Mouse (Mus musculus) hindbrain, embryonic 13.5 days (tissue): ENCODE measurements around the gene Ift46. TPM values are rescaled to one million over a fixed set of nuclear protein-coding genes. Genes with fewer than 3 reads are reported as not detected.
A peak's percentile ranks its signal among the peaks of the same experiment; 100 is the strongest.

Source experiments
- ATAC-seq: fragments of 200-750 bp; cut with Nextera tagmentation; 2 replicates; pipeline ENCODE4 v1.8.0; 2017; ENCODE audit warnings: moderate TSS enrichment; ENCODE audit not compliant: low FRiP score
- H3K27ac ChIP-seq: fragments of 300-500 bp; sonication (generic); 2 replicates; pipeline ENCODE4 v1.5.1; 2015; ENCODE audit warnings: inconsistent platforms, mild to moderate bottlenecking, moderate library complexity
- H3K27me3 ChIP-seq: fragments of 300-500 bp; sonication (generic); 2 replicates; pipeline ENCODE4 v1.6.1; 2015; ENCODE audit warnings: mild to moderate bottlenecking, inconsistent platforms
- H3K36me3 ChIP-seq: fragments of 300-500 bp; sonication (generic); 2 replicates; pipeline ENCODE4 v1.6.1; 2015; ENCODE audit warnings: mild to moderate bottlenecking, inconsistent platforms
- H3K4me1 ChIP-seq: fragments of 300-500 bp; sonication (generic); replicated peaks from 2 replicates; pipeline ENCODE4 v1.6.1; 2015; ENCODE audit warnings: inconsistent platforms
- H3K4me2 ChIP-seq: fragments of 300-500 bp; sonication (generic); 2 replicates; pipeline ENCODE4 v1.6.1; 2015; ENCODE audit warnings: inconsistent platforms, mild to moderate bottlenecking, moderate library complexity
- H3K4me3 ChIP-seq: fragments of 300-500 bp; sonication (generic); 2 replicates; pipeline ENCODE4 v1.5.1; 2015; ENCODE audit warnings: mild to moderate bottlenecking, inconsistent platforms
- H3K9ac ChIP-seq: fragments of 300-500 bp; sonication (generic); 2 replicates; pipeline ENCODE4 v1.6.1; 2015; ENCODE audit warnings: mild to moderate bottlenecking, inconsistent platforms
- H3K9me3 ChIP-seq: fragments of 300-500 bp; sonication (generic); 2 replicates; pipeline ENCODE4 v1.6.1; 2016; ENCODE audit warnings: inconsistent platforms
- WGBS: fragments of 180-500 bp; shearing (Covaris S2); methylation state at CpG from one replicate; pipeline ENCODE4 v1.1.7; 2015; 5-methylcytosine and 5-hydroxymethylcytosine counted together
- polyA plus RNA-seq: library from polyadenylated mRNA; unstranded; fragments of >200 nt; fragmentation: Nextera tagmentation; extraction: Ambion mirVana; gene quantifications from 2 replicates; pipeline ENCODE4 v1.2.1, GENCODE M21; 2015

Ift46 gene
- polyA plus RNA-seq, 1 experiment from 2014 or later: 163 TPM

- H3K27ac ChIP-seq: peak overlapping the region; percentile 83; the same call in 1 of the 2 replicates
- peaks cover 16% of the 10 kb centered on the region for H3K27me3 ChIP-seq
- H3K4me1 ChIP-seq: peaks cover 25% of the 10 kb centered on the region
- peak overlapping the region; percentile 61 for H3K4me3 ChIP-seq
- peaks cover 4% of the 10 kb centered on the region for H3K36me3 ChIP-seq
- WGBS: 44% methylated on average over 9 of the region's 9 CpGs
- no peaks in the 10 kb centered on the region for H3K9me3 ChIP-seq
- H3K9ac ChIP-seq: peak overlapping the region; percentile 84
- no peak for ATAC-seq
- H3K4me2 ChIP-seq: peak overlapping the region; percentile 96
Measured at GRCm38 (mm10) chr9:44799958-44800324, 32.2 kb downstream of the Ift46 start.

- H3K36me3 ChIP-seq: peaks cover 21% of the 10 kb centered on the region
- no peak for ATAC-seq
- H3K4me3 ChIP-seq: no peak overlapping the region
- no peak overlapping the region for H3K27ac ChIP-seq
- no peaks in the 10 kb centered on the region for H3K9me3 ChIP-seq
- H3K27me3 ChIP-seq: peaks cover 16% of the 10 kb centered on the region
- 84% methylated on average over 6 of the region's 6 CpGs for WGBS
- peaks cover 25% of the 10 kb centered on the region for H3K4me1 ChIP-seq
- H3K9ac ChIP-seq: no peak overlapping the region
- no peak overlapping the region for H3K4me2 ChIP-seq
Measured at GRCm38 (mm10) chr9:44801669-44802068, 34.0 kb downstream of the Ift46 start.

- peaks cover 33% of the 10 kb centered on the region for H3K36me3 ChIP-seq
- H3K4me2 ChIP-seq: no peak within 1 kb of the TSS
- H3K9me3 ChIP-seq: no peaks in the 10 kb centered on the region
- no peak within 1 kb of the TSS for H3K4me3 ChIP-seq
- no peak within 1 kb of the TSS for H3K27ac ChIP-seq
- ATAC-seq: no peak
- no peak within 1 kb of the TSS for H3K9ac ChIP-seq
- whole genome bisulfite sequencing: 84% methylated on average over 4 of the region's 4 CpGs
- peaks cover 11% of the 10 kb centered on the region for H3K27me3 ChIP-seq
- H3K4me1 ChIP-seq: peaks cover 24% of the 10 kb centered on the region
Measured at GRCm38 (mm10) chr9:44802808-44803450, 35.2 kb downstream of the Ift46 start, which contains the start of gene Ttc36. Gene Ttc36, minus strand, starts transcription at chr9:44803072.

GRCm38 (mm10) chr9:44804678-44805077 is 37.0 kb downstream of the Ift46 start:
- Histone ChIP-seq H3K36me3 (peaks cover 51% of the 10 kb centered on the region), H3K9me3 (no peaks in the 10 kb centered on the region), H3K9ac (no peak overlapping the region), H3K27ac (no peak overlapping the region), H3K4me2 (no peak overlapping the region), H3K27me3 (peaks cover 5% of the 10 kb centered on the region), H3K4me1 (peaks cover 10% of the 10 kb centered on the region), H3K4me3 (no peak overlapping the region)
- no peak for ATAC-seq
- WGBS: 88% methylated on average over 10 of the region's 10 CpGs

- Histone ChIP-seq H3K27ac (no peak overlapping the region), H3K4me2 (no peak overlapping the region), H3K9me3 (no peaks in the 10 kb centered on the region), H3K9ac (no peak overlapping the region), H3K4me3 (no peak overlapping the region), H3K36me3 (peaks cover 59% of the 10 kb centered on the region), H3K4me1 (0 out of 2 replicates have a peak, but pooled peaks cover 3% of the 10 kb centered on the region), H3K27me3 (peaks cover 5% of the 10 kb centered on the region)
- 93% methylated on average over 5 of the region's 5 CpGs for WGBS
- ATAC-seq: no peak
Measured at GRCm38 (mm10) chr9:44805536-44805935, 37.8 kb downstream of the Ift46 start.

- peaks cover 74% of the 10 kb centered on the region for H3K36me3 ChIP-seq
Measured at GRCm38 (mm10) chr9:44807141-44807540, 39.4 kb downstream of the Ift46 start.

GRCm38 (mm10) chr9:44807778-44808177 is 40.1 kb downstream of the Ift46 start:
- H3K4me1 ChIP-seq: no peaks in the 10 kb centered on the region
- peaks cover 81% of the 10 kb centered on the region for H3K36me3 ChIP-seq
- no peak overlapping the region for H3K9ac ChIP-seq
- WGBS: 93% methylated on average over 10 of the region's 10 CpGs
- no peak for ATAC-seq
- H3K4me3 ChIP-seq: no peak overlapping the region
- no peak overlapping the region for H3K4me2 ChIP-seq
- H3K27me3 ChIP-seq: no peaks in the 10 kb centered on the region
- no peak overlapping the region for H3K27ac ChIP-seq
- H3K9me3 ChIP-seq: no peaks in the 10 kb centered on the region

More at GRCm38 (mm10) chr9:44807141-44807540, 39.4 kb downstream of the Ift46 start:
- 70% methylated on average over 5 of the region's 5 CpGs for WGBS
- H3K9me3 ChIP-seq: no peaks in the 10 kb centered on the region
- H3K4me3 ChIP-seq: no peak overlapping the region
- H3K4me1 ChIP-seq: no peaks in the 10 kb centered on the region
- H3K4me2 ChIP-seq: no peak overlapping the region
- no peaks in the 10 kb centered on the region for H3K27me3 ChIP-seq
- no peak overlapping the region for H3K9ac ChIP-seq
- no peak overlapping the region for H3K27ac ChIP-seq
- ATAC-seq: no peak

- ATAC-seq: no peak
- Histone ChIP-seq H3K9ac (no peak overlapping the region), H3K36me3 (peaks cover 98% of the 10 kb centered on the region), H3K27ac (no peak overlapping the region), H3K4me2 (no peak overlapping the region), H3K27me3 (no peaks in the 10 kb centered on the region), H3K4me1 (no peaks in the 10 kb centered on the region), H3K9me3 (no peaks in the 10 kb centered on the region), H3K4me3 (no peak overlapping the region)
- 96% methylated on average over 10 of the region's 10 CpGs for WGBS
Measured at GRCm38 (mm10) chr9:44810316-44810715, 42.6 kb downstream of the Ift46 start.

GRCm38 (mm10) chr9:44814179-44814578 is 46.5 kb downstream of the Ift46 start:
- no peak overlapping the region for H3K9ac ChIP-seq
- no peaks in the 10 kb centered on the region for H3K27me3 ChIP-seq
- no peak overlapping the region for H3K4me3 ChIP-seq
- H3K4me1 ChIP-seq: no peaks in the 10 kb centered on the region
- H3K36me3 ChIP-seq: peaks cover 99% of the 10 kb centered on the region
- no peak overlapping the region for H3K27ac ChIP-seq
- H3K9me3 ChIP-seq: no peaks in the 10 kb centered on the region
- H3K4me2 ChIP-seq: no peak overlapping the region
- no peak for ATAC-seq
- 96% methylated on average over 8 of the region's 8 CpGs for WGBS

GRCm38 (mm10) chr9:44817522-44817921 is 49.8 kb downstream of the Ift46 start:
- ATAC-seq: no peak
- no peaks in the 10 kb centered on the region for H3K4me1 ChIP-seq
- H3K4me2 ChIP-seq: no peak overlapping the region
- no peaks in the 10 kb centered on the region for H3K9me3 ChIP-seq
- no peak overlapping the region for H3K9ac ChIP-seq
- 85% methylated on average over 5 of the region's 5 CpGs for WGBS
- peaks cover 100% of the 10 kb centered on the region for H3K36me3 ChIP-seq
- no peaks in the 10 kb centered on the region for H3K27me3 ChIP-seq
- H3K4me3 ChIP-seq: no peak overlapping the region
- no peak overlapping the region for H3K27ac ChIP-seq

- no peak overlapping the region for H3K4me3 ChIP-seq
- peaks cover 100% of the 10 kb centered on the region for H3K36me3 ChIP-seq
- H3K4me2 ChIP-seq: no peak overlapping the region
- ATAC-seq: no peak
- no peaks in the 10 kb centered on the region for H3K9me3 ChIP-seq
- no peak overlapping the region for H3K27ac ChIP-seq
- H3K4me1 ChIP-seq: no peaks in the 10 kb centered on the region
- 94% methylated on average over 15 of the region's 15 CpGs for WGBS
- no peak overlapping the region for H3K9ac ChIP-seq
- no peaks in the 10 kb centered on the region for H3K27me3 ChIP-seq
Measured at GRCm38 (mm10) chr9:44819920-44820827, 52.5 kb downstream of the Ift46 start.

- Histone ChIP-seq H3K4me1 (no peaks in the 10 kb centered on the region), H3K27ac (no peak overlapping the region), H3K9ac (no peak overlapping the region), H3K27me3 (no peaks in the 10 kb centered on the region), H3K9me3 (no peaks in the 10 kb centered on the region), H3K4me2 (no peak overlapping the region), H3K36me3 (peaks cover 93% of the 10 kb centered on the region), H3K4me3 (no peak overlapping the region)
- ATAC-seq: no peak
- 91% methylated on average over 7 of the region's 7 CpGs for WGBS
Measured at GRCm38 (mm10) chr9:44826660-44827059, 59.0 kb downstream of the Ift46 start.
